Mouse (Mus musculus) lung, postnatal 0 days (tissue): ENCODE measurements around the gene Gpr55.

Experiments used
- CTCF ChIP-seq: IDR thresholded peaks from 2 replicates; pipeline ENCODE4 v1.5.1; 2016; ENCODE audit warnings: antibody characterized with exemption, mild to moderate bottlenecking
- EP300 ChIP-seq: IDR thresholded peaks from 2 replicates; pipeline ENCODE4 v1.6.1; 2016; ENCODE audit warnings: antibody characterized with exemption, mild to moderate bottlenecking, control low read depth

DNA sequence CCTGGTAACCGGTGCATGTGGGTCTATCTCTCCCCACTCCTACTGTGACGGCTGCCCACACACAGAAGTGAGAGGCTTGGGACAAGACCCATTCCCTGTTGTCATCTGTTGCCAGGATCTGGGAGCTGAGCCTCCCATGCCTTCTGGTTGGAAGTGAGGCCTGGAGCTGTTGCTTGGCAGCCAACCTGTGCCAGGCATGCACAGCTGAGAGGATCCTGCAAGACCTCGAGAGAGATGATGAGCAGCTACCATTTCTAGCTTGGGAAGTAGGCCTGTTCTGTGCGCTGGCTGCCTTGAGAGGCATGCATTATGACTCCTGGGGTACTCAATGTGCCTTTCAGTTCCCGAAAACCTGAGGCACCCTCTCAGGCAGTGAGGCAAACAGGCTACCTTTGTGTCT is 29.6 kb downstream of the Gpr55 start:
- TF ChIP-seq CTCF (no peak), EP300 (no peak)
